Mouse (Mus musculus): ENCODE measurements around the gene Slc6a6. TPM values are rescaled to one million over a fixed set of nuclear protein-coding genes. Genes with fewer than 3 reads are reported as not detected.

Slc6a6 gene
- total and polyA plus RNA-seq, 2 experiments from 2014 or later, result 101 to 139 TPM

DNA sequence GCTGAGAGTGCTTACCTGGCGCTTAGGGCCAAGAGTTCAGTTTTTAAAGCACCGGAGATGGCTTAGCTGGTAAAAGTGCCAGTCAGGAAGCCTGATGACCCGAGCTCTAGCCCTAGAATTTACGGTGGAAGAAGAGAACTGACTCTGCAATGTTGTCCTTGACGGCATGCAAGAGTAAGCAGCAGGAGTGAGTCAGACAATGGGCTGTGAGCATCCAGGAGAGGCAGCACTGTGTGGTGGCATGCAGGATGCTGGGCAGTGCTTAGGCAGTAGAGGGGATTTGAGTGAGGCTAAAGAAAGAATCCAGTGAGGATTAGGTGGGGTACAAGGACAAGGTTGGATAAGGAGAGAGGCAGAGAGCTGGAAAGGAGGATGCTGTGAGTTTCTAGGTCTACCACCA is 15.6 kb upstream of the Slc6a6 start:
- no peak for TF ChIP-seq CTCF (IDR thresholded peaks at IDR 0.05; ENCODE audit: low read depth)

DNA sequence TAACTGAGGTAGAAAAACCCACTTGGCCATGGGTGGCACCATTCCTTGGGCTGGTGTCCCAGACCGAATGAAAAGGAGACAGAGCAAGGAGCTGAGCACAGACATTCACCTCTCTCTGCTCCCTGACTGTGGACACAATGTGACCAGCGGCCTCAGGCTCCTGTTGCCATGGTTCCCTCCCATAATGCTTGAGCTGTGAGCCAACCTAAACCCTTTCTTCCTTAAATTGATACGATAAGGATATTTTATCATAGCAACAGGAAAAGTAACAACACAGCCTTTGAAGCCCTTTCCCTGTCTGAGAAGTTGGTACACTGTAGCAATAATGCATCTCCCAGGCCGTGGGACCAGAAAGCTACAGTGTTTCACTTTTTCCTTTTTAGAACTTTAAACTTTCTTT is 14.6 kb upstream of the Slc6a6 start:
- no peak overlapping the region for H3K27ac ChIP-seq (ENCODE audit: low read depth, low read length)
- H3K27me3 ChIP-seq (ENCODE audit: insufficient read depth, low read length), result no peaks in the 10 kb centered on the region
- WGBS, result 23% methylated on average over 4 of the region's 4 CpGs
- H3K4me2 ChIP-seq (ENCODE audit: low read depth), result no peak overlapping the region
- no peak overlapping the region for H3K9ac ChIP-seq
- H3K36me3 ChIP-seq (ENCODE audit: insufficient read depth), result no peaks in the 10 kb centered on the region
- no peaks in the 10 kb centered on the region for H3K4me1 ChIP-seq (ENCODE audit: insufficient read depth)
- TF ChIP-seq CTCF (IDR thresholded peaks at IDR 0.05; ENCODE audit: low read depth), result no peak
- ATAC-seq (no peak), DNase-seq (no peak)
- H3K9me3 ChIP-seq (ENCODE audit: low read length), result no peaks in the 10 kb centered on the region
- H3K4me3 ChIP-seq (ENCODE audit: low read depth, low read length), result no peak overlapping the region

More for the DNA sequence above, 15.6 kb upstream of the Slc6a6 start:
- H3K9me3 ChIP-seq (ENCODE audit: low read length), result no peaks in the 10 kb centered on the region
- H3K9ac ChIP-seq, result no peak overlapping the region
- 40% methylated on average over 5 of the region's 5 CpGs for WGBS
- DNase-seq (no peak), ATAC-seq (no peak)
- H3K4me2 ChIP-seq (ENCODE audit: low read depth), result no peak overlapping the region
- no peaks in the 10 kb centered on the region for H3K4me1 ChIP-seq (ENCODE audit: insufficient read depth)
- H3K27ac ChIP-seq (ENCODE audit: low read depth, low read length), result no peak overlapping the region
- H3K27me3 ChIP-seq (ENCODE audit: insufficient read depth, low read length), result no peaks in the 10 kb centered on the region
- no peak overlapping the region for H3K4me3 ChIP-seq (ENCODE audit: low read depth, low read length)
- no peaks in the 10 kb centered on the region for H3K36me3 ChIP-seq (ENCODE audit: insufficient read depth)

DNA sequence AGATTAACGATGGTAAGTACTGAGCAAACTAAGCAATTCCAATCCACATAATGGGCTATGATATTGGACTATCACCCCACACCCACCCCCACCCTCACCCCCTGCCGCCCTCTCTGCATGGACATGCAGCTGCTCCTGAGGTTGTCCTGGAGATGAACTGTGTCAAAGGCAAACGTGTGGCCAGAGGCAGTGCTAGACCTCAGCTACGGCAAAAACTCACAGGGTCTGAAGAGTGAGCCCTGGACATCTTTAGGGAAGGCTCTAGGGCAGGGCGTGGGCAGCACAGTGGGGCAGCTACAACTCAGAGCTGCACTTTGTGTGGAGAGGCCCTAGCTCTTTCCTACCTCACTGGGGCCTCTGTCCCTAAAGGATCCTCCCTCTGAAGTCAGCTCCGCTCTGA is 13.6 kb upstream of the Slc6a6 start:
- Histone ChIP-seq H3K4me1 (ENCODE audit: insufficient read depth) (no peaks in the 10 kb centered on the region), H3K27ac (ENCODE audit: low read depth, low read length) (no peak overlapping the region), H3K27me3 (ENCODE audit: insufficient read depth, low read length) (no peaks in the 10 kb centered on the region), H3K9ac (no peak overlapping the region), H3K9me3 (ENCODE audit: low read length) (no peaks in the 10 kb centered on the region), H3K4me2 (ENCODE audit: low read depth) (no peak overlapping the region), H3K4me3 (ENCODE audit: low read depth, low read length) (no peak overlapping the region), H3K36me3 (ENCODE audit: insufficient read depth) (no peaks in the 10 kb centered on the region)
- DNase-seq, result no peak
- no peak for TF ChIP-seq CTCF (IDR thresholded peaks at IDR 0.05; ENCODE audit: low read depth)
- 60% methylated on average over 6 of the region's 6 CpGs for WGBS
- ATAC-seq, result no peak

DNA sequence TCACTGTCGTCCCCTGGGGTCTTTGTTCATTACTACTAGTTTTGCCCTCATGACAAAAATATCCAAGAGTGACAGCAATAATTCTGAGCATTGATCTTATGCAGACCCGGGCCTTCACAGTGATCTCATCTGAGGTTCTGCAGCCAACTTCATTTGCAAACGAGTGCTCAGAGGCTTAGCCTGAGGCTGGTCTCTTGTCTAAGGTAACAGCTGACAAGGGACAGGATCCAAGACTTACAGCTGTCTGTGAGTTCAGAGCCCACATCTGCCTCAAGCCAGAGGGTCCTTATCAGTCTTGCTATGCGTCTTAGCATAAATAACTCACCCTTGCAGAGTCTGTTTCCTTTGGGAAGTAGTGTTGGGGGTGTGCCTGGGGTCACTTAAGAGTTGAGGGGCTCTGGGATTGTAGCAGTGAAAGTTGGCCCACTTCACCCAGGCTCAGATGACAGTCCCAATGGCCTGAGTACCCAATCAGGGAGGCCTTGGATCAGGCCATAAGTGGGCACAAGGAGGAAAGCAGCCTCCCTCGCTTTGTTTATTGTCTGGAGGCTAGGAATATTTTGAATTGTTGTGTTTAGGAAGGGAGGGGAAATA is 9.0 kb upstream of the Slc6a6 start:
- 48% methylated on average over 5 of the region's 5 CpGs for WGBS
- Histone ChIP-seq H3K36me3 (ENCODE audit: insufficient read depth) (no peaks in the 10 kb centered on the region), H3K27me3 (ENCODE audit: insufficient read depth, low read length) (no peaks in the 10 kb centered on the region), H3K4me3 (ENCODE audit: low read depth, low read length) (no peak overlapping the region), H3K4me1 (ENCODE audit: insufficient read depth) (no peaks in the 10 kb centered on the region), H3K9me3 (ENCODE audit: low read length) (no peaks in the 10 kb centered on the region), H3K4me2 (ENCODE audit: low read depth) (no peak overlapping the region), H3K27ac (ENCODE audit: low read depth, low read length) (no peak overlapping the region), H3K9ac (no peak overlapping the region)
- DNase-seq, result no peak
- no peak for TF ChIP-seq CTCF (IDR thresholded peaks at IDR 0.05; ENCODE audit: low read depth)
- ATAC-seq, result no peak

DNA sequence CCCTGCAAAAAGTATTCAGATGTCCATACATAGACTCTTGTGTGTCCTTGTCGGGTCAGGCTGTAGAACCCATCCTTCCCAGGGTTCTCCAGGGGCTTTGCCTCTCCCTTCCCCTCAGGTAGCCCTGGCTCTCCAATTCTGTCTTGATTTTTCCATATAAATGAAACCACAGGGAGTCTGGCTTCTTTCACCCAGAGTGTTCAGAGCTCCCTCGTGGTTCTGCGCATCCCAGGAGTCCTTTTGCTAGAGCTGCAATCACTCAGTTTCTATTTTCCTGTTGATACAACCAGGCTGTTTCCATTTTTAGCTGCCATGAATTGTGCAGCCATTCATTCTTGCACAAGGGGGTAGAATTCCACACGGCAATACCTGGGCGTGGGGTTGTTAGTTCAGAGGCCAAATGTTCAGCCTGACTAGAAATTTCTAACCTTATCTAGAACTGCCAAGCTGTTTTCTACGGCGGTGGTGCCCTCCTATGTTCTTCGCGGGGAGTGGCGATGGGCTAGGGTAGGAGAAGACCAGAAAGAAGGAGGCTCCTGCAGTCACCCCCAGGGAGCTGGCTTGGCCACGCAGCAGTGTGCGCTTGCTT is 5.3 kb upstream of the Slc6a6 start:
- no peak for ATAC-seq
- no peak for DNase-seq
- H3K9me3 ChIP-seq (ENCODE audit: low read length), result no peaks in the 10 kb centered on the region
- H3K36me3 ChIP-seq (ENCODE audit: insufficient read depth), result no peaks in the 10 kb centered on the region
- 47% methylated on average over 12 of the region's 12 CpGs for WGBS
- TF ChIP-seq CTCF (IDR thresholded peaks at IDR 0.05; ENCODE audit: low read depth), result no peak
- H3K9ac ChIP-seq, result no peak overlapping the region
- H3K4me1 ChIP-seq (ENCODE audit: insufficient read depth), result 0 out of 2 replicates have a peak, but pooled peaks cover 8% of the 10 kb centered on the region
- no peaks in the 10 kb centered on the region for H3K27me3 ChIP-seq (ENCODE audit: insufficient read depth, low read length)
- H3K4me3 ChIP-seq (ENCODE audit: low read depth, low read length), result no peak overlapping the region
- H3K27ac ChIP-seq (ENCODE audit: low read depth, low read length), result no peak overlapping the region
- H3K4me2 ChIP-seq (ENCODE audit: low read depth), result no peak overlapping the region

DNA sequence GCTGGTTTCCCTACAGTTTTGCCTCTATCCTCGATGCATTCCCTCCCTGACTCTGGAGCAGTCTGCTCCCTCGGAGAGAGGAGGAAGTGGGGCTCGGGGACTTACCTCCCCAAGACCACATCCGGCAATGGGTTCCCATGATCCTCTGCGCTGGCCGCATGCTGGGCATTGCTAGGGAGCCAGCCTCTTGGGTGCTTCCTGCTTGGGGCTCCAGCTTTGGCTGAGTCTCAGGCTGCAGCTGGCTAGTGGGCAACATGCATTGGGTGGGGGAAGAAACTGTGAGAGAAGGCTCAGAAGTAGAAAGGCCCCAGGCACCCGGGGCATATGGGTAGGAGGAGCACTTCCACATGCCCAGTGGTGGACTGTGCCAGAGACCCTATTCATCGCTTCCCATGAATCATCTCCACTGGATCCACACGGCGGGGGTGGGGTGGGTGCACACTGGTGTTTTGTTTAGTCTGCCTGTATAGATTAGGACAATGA is 4.7 kb upstream of the Slc6a6 start:
- DNase-seq (peak; percentile 35), ATAC-seq (no peak)
- TF ChIP-seq CTCF (IDR thresholded peaks at IDR 0.05; ENCODE audit: low read depth), result no peak
- no peaks in the 10 kb centered on the region for H3K9me3 ChIP-seq (ENCODE audit: low read length)
- H3K36me3 ChIP-seq (ENCODE audit: insufficient read depth), result no peaks in the 10 kb centered on the region
- no peak overlapping the region for H3K9ac ChIP-seq
- H3K4me3 ChIP-seq (ENCODE audit: low read depth, low read length), result no peak overlapping the region
- H3K4me2 ChIP-seq (ENCODE audit: low read depth), result no peak overlapping the region
- WGBS, result 64% methylated on average over 10 of the region's 10 CpGs
- no peaks in the 10 kb centered on the region for H3K27me3 ChIP-seq (ENCODE audit: insufficient read depth, low read length)
- H3K4me1 ChIP-seq (ENCODE audit: insufficient read depth), result 0 out of 2 replicates have a peak, but pooled peaks cover 8% of the 10 kb centered on the region
- H3K27ac ChIP-seq (ENCODE audit: low read depth, low read length), result no peak overlapping the region

DNA sequence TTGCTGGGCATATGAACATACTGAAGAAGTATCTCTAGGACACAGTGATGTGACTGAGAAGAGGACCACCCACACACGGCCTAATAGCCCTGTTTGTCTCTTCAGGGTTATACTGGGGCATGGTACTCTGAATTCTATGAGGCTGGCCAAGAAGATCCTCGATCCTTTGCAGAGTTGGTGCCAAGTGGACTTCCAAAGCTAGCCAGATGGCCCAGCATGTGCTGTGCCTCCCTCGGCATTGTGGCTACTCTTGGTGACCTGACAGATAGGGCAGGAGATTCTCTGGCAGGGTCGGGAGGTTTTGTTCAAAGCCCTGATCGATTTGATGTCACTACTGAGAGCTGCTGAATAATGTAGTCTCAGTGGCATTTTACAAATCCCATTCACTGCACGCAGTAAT is 4.1 kb upstream of the Slc6a6 start:
- H3K9me3 ChIP-seq (ENCODE audit: low read length), result no peaks in the 10 kb centered on the region
- WGBS, result 51% methylated on average over 6 of the region's 6 CpGs
- H3K27me3 ChIP-seq (ENCODE audit: insufficient read depth, low read length), result no peaks in the 10 kb centered on the region
- DNase-seq (no peak), ATAC-seq (no peak)
- H3K4me1 ChIP-seq (ENCODE audit: insufficient read depth), result 0 out of 2 replicates have a peak, but pooled peaks cover 8% of the 10 kb centered on the region
- H3K9ac ChIP-seq, result no peak overlapping the region
- no peak overlapping the region for H3K4me2 ChIP-seq (ENCODE audit: low read depth)
- H3K27ac ChIP-seq (ENCODE audit: low read depth, low read length), result no peak overlapping the region
- no peaks in the 10 kb centered on the region for H3K36me3 ChIP-seq (ENCODE audit: insufficient read depth)
- TF ChIP-seq CTCF (IDR thresholded peaks at IDR 0.05; ENCODE audit: low read depth), result no peak
- no peak overlapping the region for H3K4me3 ChIP-seq (ENCODE audit: low read depth, low read length)
